Mouse (Mus musculus) midbrain, embryonic 16.5 days (tissue): ENCODE data around the gene Hoxd3. TPM values are rescaled to one million over a fixed set of nuclear protein-coding genes. Genes with fewer than 3 reads are reported as not detected.

Source experiments
- ATAC-seq: fragments of 200-750 bp; cut with Nextera tagmentation; 2 replicates; pipeline ENCODE4 v1.8.0; 2017; ENCODE audit warnings: moderate TSS enrichment
- H3K27ac ChIP-seq: fragments of 300-500 bp; sonication (generic); 2 replicates; pipeline ENCODE4 v1.5.1; 2014; ENCODE audit warnings: mild to moderate bottlenecking, low read length, mixed read lengths
- H3K27me3 ChIP-seq: fragments of 300-500 bp; sonication (generic); 2 replicates; pipeline ENCODE4 v1.6.1; 2014; ENCODE audit warnings: low read depth, low read length, mixed read lengths; ENCODE audit not compliant: control insufficient read depth, insufficient read depth
- H3K36me3 ChIP-seq: fragments of 300-500 bp; sonication (generic); 2 replicates; pipeline ENCODE4 v1.6.1; 2014; ENCODE audit warnings: mild to moderate bottlenecking, low read length, moderate library complexity, mixed read lengths; ENCODE audit not compliant: control insufficient read depth, insufficient read depth
- H3K4me1 ChIP-seq: fragments of 300-500 bp; sonication (generic); 2 replicates; pipeline ENCODE4 v1.6.1; 2014; ENCODE audit warnings: mild to moderate bottlenecking, low read length, mixed read lengths; ENCODE audit not compliant: control insufficient read depth, insufficient read depth
- H3K4me2 ChIP-seq: fragments of 300-500 bp; sonication (generic); 2 replicates; pipeline ENCODE4 v1.6.1; 2014; ENCODE audit warnings: mild to moderate bottlenecking, low read length, mixed read lengths
- H3K4me3 ChIP-seq: fragments of 300-500 bp; sonication (generic); 2 replicates; pipeline ENCODE4 v1.5.1; 2014; ENCODE audit warnings: low read depth, mild to moderate bottlenecking, low read length, moderate library complexity, mixed read lengths
- H3K9ac ChIP-seq: fragments of 300-500 bp; sonication (generic); 2 replicates; pipeline ENCODE4 v1.6.1; 2014; ENCODE audit warnings: low read depth, low read length, mixed read lengths
- H3K9me3 ChIP-seq: fragments of 300-500 bp; sonication (generic); replicated peaks from 2 replicates; pipeline ENCODE4 v1.6.1; 2014; ENCODE audit warnings: mild to moderate bottlenecking, low read length, mixed read lengths; ENCODE audit not compliant: control insufficient read depth, poor library complexity, severe bottlenecking
- WGBS: fragments of 180-500 bp; shearing (Covaris S2); extraction: QIAGEN DNeasy Blood & Tissue Kit; methylation state at CpG from one replicate; pipeline ENCODE4 v1.1.7; 2014; 5-methylcytosine and 5-hydroxymethylcytosine counted together
- polyA plus RNA-seq: library from polyadenylated mRNA; unstranded; fragments of >200 nt; fragmentation: Nextera tagmentation; extraction: Ambion mirVana; gene quantifications from 2 replicates; pipeline ENCODE4 v1.2.1, GENCODE M21; 2015

The Hoxd3 gene
- polyA plus RNA-seq, 1 experiment from 2014 or later, result not detected

DNA sequence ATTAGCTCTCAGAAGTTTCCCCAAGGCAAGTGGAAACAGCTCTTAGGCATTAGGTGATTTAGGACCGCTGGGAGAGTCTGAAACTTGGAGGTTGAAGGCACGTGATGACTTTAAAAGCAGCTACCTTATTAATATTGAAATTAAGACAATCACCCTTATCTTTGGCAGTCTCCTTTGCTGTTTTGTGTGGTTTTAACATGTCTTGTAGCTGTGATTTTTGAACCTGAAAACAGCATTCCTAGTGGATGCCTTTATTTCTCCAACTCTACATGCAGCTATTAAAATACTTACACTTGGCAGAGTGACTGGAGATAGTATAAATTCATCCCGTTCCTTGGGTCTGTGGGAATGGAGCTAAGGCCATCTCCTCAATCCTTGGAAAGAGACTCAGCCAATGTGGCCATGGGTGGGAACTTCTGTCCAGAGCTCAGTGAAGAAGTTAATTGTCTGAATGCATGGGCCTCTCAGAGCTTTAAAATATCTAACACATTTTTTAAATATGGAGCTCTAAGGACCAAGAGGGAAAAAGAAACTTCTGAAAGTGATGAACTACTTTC is 41.0 kb upstream of the Hoxd3 start:
- no peaks in the 10 kb centered on the region for H3K36me3 ChIP-seq
- no peak overlapping the region for H3K27ac ChIP-seq
- WGBS, result 1% methylated on average over 3 of the region's 3 CpGs
- H3K9me3 ChIP-seq, result no peaks in the 10 kb centered on the region
- H3K27me3 ChIP-seq, result peaks cover 86% of the 10 kb centered on the region
- ATAC-seq, result no peak
- no peak overlapping the region for H3K9ac ChIP-seq
- peaks cover 7% of the 10 kb centered on the region for H3K4me1 ChIP-seq
- no peak overlapping the region for H3K4me2 ChIP-seq
- no peak overlapping the region for H3K4me3 ChIP-seq

DNA sequence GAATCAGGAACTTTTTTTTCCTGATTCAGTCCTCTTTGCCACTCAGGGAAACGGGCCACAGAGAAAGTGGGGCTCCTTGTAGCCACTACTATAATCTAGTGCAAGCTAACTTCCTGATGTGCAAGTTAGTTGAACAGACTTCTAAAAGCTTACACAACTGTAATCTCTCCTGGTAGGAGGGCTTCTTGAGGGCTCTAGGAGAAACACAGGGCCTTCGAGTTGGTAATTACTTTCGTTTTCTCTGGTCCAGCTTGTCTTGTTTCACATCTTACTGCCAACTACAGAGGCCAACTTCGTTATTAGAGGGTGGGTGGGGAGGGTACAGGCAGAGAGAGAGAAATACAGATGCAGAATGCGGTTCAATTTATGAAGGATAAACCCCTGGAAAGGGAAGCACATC is 39.9 kb upstream of the Hoxd3 start:
- no peak overlapping the region for H3K4me3 ChIP-seq
- peaks cover 88% of the 10 kb centered on the region for H3K27me3 ChIP-seq
- no peaks in the 10 kb centered on the region for H3K9me3 ChIP-seq
- 3% methylated on average over 5 of the region's 5 CpGs for WGBS
- no peak for ATAC-seq
- H3K4me1 ChIP-seq, result peaks cover 7% of the 10 kb centered on the region
- H3K4me2 ChIP-seq, result no peak overlapping the region
- no peak overlapping the region for H3K9ac ChIP-seq
- no peak overlapping the region for H3K27ac ChIP-seq
- H3K36me3 ChIP-seq, result no peaks in the 10 kb centered on the region

DNA sequence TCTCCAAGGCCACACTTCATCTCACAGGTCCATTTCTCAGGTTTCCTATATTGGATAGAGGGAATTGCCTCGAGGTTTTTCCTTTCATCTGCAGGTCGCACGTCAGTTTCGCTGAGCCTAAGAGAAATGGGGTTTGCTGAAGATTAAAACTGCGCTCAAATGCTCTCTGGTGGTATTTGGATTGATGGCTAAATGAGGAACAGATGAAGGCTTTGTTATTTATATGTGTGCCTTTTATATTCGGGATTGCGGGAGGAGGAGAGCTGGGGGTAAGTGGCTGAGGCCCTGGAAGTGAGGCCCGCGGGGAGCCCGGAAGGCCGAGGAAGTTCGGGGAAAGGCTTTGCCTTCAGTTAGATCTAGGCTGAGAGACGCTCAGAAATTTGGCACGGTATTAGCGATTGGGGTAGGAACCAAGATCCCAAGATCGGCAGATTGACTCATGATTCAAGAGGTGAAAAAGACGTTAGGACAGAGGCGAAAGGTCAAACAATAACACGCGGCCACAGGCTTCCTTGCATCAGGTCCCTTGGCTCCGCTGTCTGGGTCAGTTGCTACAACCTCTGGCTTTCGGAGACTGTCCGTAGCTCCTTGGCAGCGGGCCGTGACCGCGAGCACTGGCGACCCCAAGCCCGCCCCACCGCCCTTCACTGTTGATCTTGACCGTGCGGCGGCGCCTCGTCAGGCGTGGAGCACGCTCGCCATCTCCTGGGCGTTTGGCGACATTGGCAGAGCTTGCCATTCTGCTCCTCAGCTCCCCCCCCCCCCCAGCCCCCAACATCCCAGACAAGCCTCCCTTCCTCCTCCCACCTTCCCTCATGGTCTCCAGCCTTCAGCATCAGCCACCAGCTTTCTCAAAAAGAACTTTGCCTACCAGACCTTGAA is 39.0 kb upstream of the Hoxd3 start:
- no peaks in the 10 kb centered on the region for H3K9me3 ChIP-seq
- peaks cover 7% of the 10 kb centered on the region for H3K4me1 ChIP-seq
- under 1% methylated on average over 38 of the region's 40 CpGs for WGBS
- H3K4me3 ChIP-seq, result peak overlapping the region; percentile 7; the same call in 1 of the 2 replicates
- no peak overlapping the region for H3K27ac ChIP-seq
- peaks cover 89% of the 10 kb centered on the region for H3K27me3 ChIP-seq
- H3K36me3 ChIP-seq, result no peaks in the 10 kb centered on the region
- ATAC-seq, result no peak
- peak overlapping the region; percentile 55 for H3K4me2 ChIP-seq
- no peak overlapping the region for H3K9ac ChIP-seq

DNA sequence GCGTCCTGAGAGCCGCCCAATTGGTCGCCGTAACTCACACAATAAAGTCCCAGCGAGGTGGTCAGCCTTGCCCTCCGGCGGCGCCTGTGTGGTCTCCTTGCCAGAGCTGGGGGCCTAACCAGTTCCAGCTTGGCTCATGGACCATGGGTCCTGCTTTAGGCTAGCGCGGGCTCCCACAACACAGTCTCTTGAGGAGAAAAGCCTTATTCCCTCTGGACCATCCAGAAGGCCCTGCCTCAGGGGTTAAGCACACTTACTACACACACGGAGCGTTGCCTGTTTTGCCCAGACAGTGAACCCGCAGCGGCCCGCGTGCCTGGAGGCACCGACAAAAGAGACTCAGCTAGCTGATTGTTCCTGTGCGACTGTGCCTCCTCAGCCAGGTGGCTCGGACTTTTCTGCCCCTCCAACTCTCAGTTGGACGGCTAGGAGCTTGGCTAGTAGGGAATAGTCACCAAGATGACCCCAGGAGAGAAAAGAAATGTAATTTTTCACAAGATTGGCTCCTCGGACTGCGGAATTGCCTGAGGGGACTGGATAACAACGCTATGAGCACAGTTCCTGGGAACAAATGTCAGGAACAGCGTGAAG is 37.8 kb upstream of the Hoxd3 start:
- Histone ChIP-seq H3K27ac (no peak overlapping the region), H3K4me3 (no peak overlapping the region), H3K9me3 (no peaks in the 10 kb centered on the region), H3K27me3 (peaks cover 94% of the 10 kb centered on the region), H3K36me3 (no peaks in the 10 kb centered on the region), H3K9ac (no peak overlapping the region), H3K4me1 (peaks cover 3% of the 10 kb centered on the region; the same call in 1 of the 2 replicates), H3K4me2 (no peak overlapping the region)
- WGBS, result 1% methylated on average over 24 of the region's 24 CpGs
- ATAC-seq, result no peak

DNA sequence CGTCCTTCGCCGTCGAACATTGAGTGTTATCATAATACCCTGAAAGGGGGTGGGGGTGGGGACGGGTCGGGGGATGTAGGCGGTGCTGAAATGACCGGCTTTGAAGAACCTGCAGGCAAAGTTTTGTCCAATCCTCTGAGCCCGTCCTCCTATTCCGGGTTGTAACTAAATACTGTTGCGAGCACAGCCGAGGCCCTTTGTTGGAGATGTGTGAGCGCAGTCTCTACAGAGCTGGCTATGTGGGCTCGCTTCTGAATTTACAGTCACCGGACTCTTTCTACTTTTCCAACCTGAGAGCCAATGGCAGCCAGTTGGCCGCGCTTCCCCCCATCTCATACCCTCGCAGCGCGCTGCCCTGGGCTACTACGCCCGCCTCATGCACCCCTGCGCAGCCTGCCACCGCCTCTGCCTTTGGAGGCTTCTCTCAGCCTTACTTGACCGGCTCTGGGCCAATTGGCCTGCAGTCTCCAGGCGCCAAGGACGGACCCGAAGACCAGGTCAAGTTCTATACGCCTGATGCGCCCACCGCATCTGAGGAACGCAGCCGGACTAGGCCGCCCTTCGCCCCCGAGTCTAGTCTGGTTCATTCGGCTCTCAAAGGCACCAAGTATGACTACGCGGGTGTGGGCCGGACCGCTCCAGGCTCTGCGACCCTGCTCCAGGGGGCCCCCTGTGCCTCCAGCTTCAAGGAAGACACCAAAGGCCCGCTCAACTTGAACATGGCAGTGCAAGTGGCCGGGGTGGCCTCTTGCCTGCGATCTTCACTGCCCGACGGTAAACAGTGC is 36.7 kb upstream of the Hoxd3 start, which contains the start of gene Hoxd12:
TSS of gene Hoxd12 (plus strand) at position 133 of the 785 bp plus-strand sequence.
- WGBS, result 3% methylated on average over 47 of the region's 47 CpGs

DNA sequence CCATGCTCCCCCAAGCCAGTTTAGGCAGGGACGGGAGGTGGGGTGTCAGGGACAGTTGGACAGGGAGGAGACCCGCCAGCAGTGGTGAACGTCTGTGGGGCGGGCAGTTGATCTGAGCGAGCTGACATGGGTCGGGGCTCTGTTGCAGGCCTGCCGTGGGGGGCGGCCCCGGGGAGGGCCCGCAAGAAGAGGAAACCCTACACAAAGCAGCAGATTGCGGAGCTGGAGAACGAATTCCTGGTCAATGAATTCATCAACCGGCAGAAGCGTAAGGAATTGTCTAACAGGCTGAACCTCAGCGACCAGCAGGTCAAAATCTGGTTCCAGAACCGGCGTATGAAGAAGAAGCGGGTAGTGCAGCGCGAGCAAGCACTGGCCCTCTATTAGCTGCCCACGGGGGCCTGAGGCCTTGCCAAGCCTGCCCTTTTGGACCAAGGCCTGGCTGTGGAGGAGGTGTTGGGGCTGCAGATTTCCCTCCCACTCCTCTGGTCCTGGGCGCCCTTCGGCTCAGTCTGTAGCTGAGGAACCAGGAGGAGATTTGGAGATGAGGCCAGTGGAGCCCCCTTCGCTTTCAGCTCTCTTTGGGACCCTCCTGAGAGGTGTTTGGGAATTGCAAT is 36.0 kb upstream of the Hoxd3 start:
- H3K4me1 ChIP-seq, result peaks cover 3% of the 10 kb centered on the region; the same call in 1 of the 2 replicates
- no peak for ATAC-seq
- no peak overlapping the region for H3K27ac ChIP-seq
- H3K27me3 ChIP-seq, result peaks cover 96% of the 10 kb centered on the region
- no peaks in the 10 kb centered on the region for H3K9me3 ChIP-seq
- no peak overlapping the region for H3K4me3 ChIP-seq
- WGBS, result 6% methylated on average over 24 of the region's 24 CpGs
- no peak overlapping the region for H3K9ac ChIP-seq
- H3K4me2 ChIP-seq, result no peak overlapping the region
- no peaks in the 10 kb centered on the region for H3K36me3 ChIP-seq

More for the DNA sequence above, 36.7 kb upstream of the Hoxd3 start, which contains the start of gene Hoxd12:
- peaks cover 93% of the 10 kb centered on the region for H3K27me3 ChIP-seq
- no peaks in the 10 kb centered on the region for H3K9me3 ChIP-seq
- no peak for ATAC-seq
- no peak within 1 kb of the TSS for H3K4me3 ChIP-seq
- H3K4me1 ChIP-seq, result peaks cover 3% of the 10 kb centered on the region; the same call in 1 of the 2 replicates
- H3K36me3 ChIP-seq, result no peaks in the 10 kb centered on the region
- H3K27ac ChIP-seq, result no peak within 1 kb of the TSS
- no peak within 1 kb of the TSS for H3K4me2 ChIP-seq
- H3K9ac ChIP-seq, result no peak within 1 kb of the TSS

DNA sequence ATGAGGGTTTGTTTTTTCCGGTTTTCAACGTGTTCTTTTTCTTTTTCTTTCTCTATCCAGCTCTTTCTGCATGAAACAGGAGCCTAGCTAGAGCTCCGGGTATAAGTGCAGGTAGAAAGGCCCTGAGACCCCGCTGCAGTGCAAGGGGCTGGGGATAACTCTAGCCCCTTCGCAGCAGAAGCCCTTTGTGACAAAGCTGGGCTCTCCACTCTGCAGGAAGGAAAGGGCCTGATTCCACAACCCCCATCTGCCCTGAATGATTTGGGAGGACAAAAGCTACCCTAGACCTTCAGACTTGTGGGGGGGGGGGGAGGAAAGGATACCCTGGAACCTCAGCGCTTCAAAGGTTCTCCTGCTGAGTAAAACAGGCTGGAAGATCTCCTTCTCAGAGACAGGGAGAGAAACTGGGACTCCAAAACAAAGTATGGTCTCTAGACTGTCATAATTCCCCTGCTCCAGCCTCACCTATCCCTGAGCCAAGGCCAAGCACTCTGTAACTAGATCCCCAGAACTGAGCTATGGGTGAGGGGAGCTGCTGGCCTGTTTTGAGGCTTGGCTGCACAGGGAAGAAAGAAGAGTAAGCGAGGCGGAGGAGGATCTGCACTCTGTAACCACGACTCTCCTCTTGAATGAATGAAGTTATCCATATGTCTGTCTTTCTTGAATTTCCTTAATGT is 35.2 kb upstream of the Hoxd3 start:
- H3K4me1 ChIP-seq, result peaks cover 3% of the 10 kb centered on the region; the same call in 1 of the 2 replicates
- no peak overlapping the region for H3K9ac ChIP-seq
- H3K9me3 ChIP-seq, result no peaks in the 10 kb centered on the region
- H3K36me3 ChIP-seq, result no peaks in the 10 kb centered on the region
- H3K27me3 ChIP-seq, result peaks cover 97% of the 10 kb centered on the region
- H3K4me3 ChIP-seq, result no peak overlapping the region
- H3K4me2 ChIP-seq, result no peak overlapping the region
- no peak for ATAC-seq
- no peak overlapping the region for H3K27ac ChIP-seq
- WGBS, result 3% methylated on average over 9 of the region's 9 CpGs

DNA sequence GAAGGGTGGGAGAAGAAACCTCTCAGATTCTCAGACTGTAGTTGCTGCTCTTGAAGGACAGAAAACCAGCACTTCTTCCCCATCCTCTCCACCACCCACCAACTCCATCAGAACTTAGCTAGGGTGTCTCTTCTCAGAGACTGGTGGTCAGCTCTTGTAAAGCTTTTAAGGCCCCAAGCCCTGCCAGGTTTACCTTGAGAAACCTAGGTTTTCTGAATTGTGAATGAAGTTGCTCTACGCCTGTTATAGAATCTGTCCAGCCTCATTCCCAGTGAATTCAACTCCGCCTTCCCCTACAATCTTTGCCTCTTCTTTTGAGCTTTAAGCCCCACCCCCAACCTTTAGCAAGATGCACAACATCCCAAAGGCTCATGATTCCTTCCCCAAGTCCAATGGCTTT is 34.6 kb upstream of the Hoxd3 start:
- Histone ChIP-seq H3K9ac (no peak overlapping the region), H3K4me1 (peaks cover 6% of the 10 kb centered on the region; the same call in 1 of the 2 replicates), H3K27me3 (peaks cover 98% of the 10 kb centered on the region), H3K9me3 (no peaks in the 10 kb centered on the region), H3K36me3 (no peaks in the 10 kb centered on the region), H3K4me3 (no peak overlapping the region), H3K27ac (no peak overlapping the region), H3K4me2 (no peak overlapping the region)
- WGBS, result 15% methylated on average over 2 of the region's 2 CpGs
- no peak for ATAC-seq
